Mouse (Mus musculus) E14TG2a.4 (cell line): ENCODE results near the gene Gm5617.

Experiments used
- CTCF ChIP-seq: conservative IDR thresholded peaks from 2 replicates; pipeline ENCODE4 v1.5.1; 2014; ENCODE audit warnings: low read length
- NANOG ChIP-seq: IDR thresholded peaks from 2 replicates; pipeline ENCODE4 v1.6.1; 2014; ENCODE audit warnings: borderline replicate concordance, low read length, mixed read lengths
- POU5F1 ChIP-seq: IDR thresholded peaks from 2 replicates; pipeline ENCODE4 v1.6.1; 2014; ENCODE audit warnings: low read length, borderline replicate concordance

DNA sequence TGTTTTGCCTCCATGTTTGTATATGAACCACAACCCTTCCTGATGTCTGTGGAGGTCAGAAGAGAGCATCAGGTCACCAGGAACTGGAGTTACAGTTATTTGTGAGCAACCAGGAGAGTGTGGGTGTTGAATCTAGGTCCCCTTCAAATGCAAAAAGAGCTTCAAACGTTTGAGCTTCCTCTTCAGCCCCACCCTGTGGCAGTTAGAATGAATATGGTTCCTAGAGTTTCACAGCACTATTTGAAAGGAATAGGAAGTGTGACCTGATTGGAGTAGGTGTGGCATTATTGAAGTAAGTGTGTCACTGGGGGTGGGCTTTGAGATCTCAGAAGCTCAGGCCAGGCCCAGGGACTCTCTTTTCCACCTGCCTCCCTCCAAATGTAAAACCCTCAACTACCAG, 30.3 kb downstream of the Gm5617 start:
- no peak for TF ChIP-seq CTCF
- no peak for TF ChIP-seq NANOG
- no peak for TF ChIP-seq POU5F1
